Mouse (Mus musculus) kidney, adult 8-10 months (tissue): Measurements from ENCODE around the gene Ppp1r3c.
A peak's percentile ranks its signal among the peaks of the same experiment; 100 is the strongest.
"Not testable (repeated sequence)": the region's sequence is repeated elsewhere in the genome, so short reads cannot be mapped to it uniquely, and the experiment has no call there.

Source experiments
- DNase-seq, 2 experiments: peaks; one replicate each; pipeline ENCODE4 v3.0.0; 2022

Ppp1r3c gene

DNA sequence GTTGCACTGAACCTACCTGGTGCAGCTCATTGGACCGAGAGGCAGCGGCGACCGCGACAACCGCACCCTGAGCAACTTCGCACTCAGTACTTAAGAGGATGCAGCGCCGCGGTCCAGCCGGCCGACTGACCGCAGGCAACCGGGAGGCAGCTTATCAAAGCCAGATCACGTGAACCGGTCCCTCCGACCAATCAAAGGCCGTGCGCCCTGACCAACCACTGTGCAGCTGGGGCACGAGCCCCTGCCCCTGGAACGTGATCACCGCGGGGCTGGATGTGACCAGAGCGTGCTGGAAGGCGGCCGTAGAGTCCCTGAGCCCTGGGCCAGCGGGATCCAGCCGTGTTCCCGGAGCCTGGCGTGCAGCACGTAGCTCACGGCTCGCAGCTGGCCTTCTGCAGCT is at the start of gene Ppp1r3c:
Gene Ppp1r3c (minus strand): TSS at position 117 of the 400 bp plus-strand sequence.
- DNase-seq: peak; percentile 86 to 90

- no peak for DNase-seq
Measured at GRCm38 (mm10) chr19:36783179-36783578, 46.7 kb upstream of the Ppp1r3c start.

GRCm38 (mm10) chr19:36782591-36782990 is 46.1 kb upstream of the Ppp1r3c start:
- no peak for DNase-seq

GRCm38 (mm10) chr19:36781996-36782395 is 45.5 kb upstream of the Ppp1r3c start:
- DNase-seq: no peak

DNA sequence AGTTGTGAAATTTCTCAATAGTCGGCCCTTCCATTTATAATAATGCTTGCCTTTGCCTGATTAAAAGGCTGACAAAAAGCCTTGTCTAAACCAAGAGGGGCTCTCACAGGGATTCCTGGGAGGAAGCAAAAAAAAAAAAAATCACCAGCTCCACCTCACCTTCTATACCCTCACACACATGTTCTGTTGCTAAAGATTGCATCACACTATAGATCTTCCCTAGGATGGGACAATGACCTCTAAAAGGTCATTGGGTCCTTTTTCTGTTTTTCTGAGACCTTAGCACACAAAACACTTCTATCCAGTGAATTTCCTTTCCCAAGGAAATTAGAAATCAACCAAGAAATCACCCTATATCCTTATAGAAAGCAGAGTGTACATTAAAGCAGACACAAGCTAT is 43.9 kb upstream of the Ppp1r3c start:
- no peak for DNase-seq

- no peak for DNase-seq
Measured at GRCm38 (mm10) chr19:36779765-36780164, 43.3 kb upstream of the Ppp1r3c start.

DNA sequence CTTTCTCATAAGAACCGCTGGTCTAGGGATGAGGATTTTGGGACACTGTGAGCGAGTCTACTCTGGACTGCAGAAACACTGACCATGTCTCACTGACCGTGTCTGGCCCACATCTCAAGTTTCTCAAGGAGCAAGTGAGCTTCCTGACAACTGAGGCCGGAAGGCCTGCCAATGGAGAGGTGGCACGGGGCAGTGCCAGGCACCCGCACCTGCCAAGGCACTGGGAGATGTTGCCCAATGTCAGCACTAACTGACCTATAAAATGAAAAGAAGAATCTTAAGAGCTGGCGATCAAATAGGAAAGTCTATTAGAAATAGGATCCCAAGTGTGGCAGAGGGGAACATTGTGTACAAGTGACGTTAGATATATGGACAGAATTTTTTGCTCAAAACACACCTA is 39.1 kb upstream of the Ppp1r3c start:
- no peak for DNase-seq

DNA sequence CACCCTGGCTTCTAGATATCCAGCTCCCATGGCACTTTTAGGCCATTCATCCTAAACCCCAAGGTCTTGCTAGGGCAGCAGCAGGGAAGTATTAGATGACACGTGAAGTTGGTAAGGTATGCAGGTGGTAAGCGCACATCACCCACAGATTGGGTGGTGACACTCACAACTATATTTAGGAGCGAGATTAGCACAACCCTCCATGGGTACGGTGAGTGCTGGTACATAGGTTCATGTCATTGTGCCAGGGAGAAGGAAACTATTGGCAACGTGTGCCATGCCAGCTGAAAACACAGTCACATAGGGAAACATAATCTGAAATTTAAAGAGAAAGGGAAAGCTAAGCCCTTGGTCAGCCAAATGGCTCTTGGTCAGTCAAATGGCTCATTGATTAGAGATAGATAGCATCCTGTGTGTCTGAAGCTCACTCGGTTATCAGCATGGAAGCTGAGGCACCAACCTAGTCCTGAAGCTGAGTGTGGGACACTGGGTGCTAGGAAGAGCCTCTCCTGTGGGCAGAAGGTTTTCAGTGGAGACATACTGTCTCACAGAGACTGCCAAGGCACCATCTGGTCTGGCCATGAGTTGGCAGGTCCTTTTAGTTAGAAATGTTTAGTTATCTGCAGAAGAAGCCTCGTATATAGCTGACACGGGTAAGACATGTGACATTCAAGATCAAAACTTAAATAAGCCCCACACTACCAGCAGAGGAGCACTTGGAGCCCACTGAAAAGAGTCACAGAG is 37.4 kb upstream of the Ppp1r3c start:
- no peak for DNase-seq

GRCm38 (mm10) chr19:36768084-36768483 is 31.6 kb upstream of the Ppp1r3c start:
- no peak for DNase-seq

- no peak for DNase-seq
Measured at GRCm38 (mm10) chr19:36764451-36764850, 28.0 kb upstream of the Ppp1r3c start.

DNA sequence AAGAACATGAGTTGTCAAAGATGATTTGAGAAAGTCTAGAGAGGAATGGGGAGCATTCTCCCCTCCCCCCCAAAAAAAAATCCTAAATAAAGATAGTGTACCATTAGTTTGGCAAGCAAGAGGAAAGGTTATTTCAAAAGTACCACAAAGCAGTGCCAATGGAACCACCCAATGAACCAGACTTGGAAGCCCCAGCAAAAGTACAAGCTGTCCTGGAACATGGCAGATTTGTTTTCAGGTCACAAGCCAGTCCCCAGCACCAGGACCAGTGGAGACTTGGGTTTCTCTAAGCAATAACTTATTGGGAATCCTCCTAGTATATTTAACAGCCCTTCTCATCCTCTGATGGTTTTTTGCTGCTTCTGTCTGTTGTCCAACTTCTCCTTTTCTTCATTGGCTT is 12.5 kb upstream of the Ppp1r3c start:
- DNase-seq: no peak

DNA sequence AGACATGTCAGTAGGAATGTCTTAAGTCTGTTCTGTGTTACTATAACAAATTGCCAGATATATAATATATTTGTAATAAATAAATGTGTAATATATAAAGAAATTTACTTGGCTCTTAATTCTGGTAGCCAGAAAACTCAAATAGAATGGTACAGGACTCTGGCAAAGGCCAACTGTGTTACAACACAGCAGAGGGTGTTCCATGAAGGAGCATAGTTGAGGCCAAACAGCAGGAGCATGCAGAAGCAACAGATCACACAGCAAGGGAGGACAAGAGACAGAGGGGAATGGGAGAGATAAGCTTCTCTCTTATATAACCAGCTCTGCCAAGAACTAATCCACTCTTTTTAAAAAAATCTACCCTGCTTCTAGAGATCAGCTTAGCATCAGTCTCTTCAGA is 5.9 kb upstream of the Ppp1r3c start:
- DNase-seq: no peak

GRCm38 (mm10) chr19:36739566-36740211 is 3.2 kb upstream of the Ppp1r3c start:
- DNase-seq: no peak

DNA sequence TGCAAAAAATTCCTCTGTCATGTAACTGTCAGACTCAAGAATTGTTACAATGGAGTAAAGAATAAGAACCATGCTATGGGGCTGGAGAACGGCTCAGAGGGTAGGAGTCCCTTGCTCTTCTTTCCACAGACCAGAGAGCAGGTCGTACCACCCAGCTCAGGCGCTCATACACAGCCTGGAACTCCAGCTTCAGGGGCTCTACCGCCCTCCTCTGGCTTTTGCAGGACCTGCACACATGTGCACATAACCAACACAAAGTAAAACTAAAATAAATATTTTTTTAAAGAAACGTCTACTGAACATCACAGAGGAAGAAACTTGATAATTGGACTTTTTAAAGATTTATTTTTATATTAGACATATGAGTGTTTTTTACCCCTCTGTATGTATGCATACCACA is 1.6 kb upstream of the Ppp1r3c start:
- DNase-seq: no peak

DNA sequence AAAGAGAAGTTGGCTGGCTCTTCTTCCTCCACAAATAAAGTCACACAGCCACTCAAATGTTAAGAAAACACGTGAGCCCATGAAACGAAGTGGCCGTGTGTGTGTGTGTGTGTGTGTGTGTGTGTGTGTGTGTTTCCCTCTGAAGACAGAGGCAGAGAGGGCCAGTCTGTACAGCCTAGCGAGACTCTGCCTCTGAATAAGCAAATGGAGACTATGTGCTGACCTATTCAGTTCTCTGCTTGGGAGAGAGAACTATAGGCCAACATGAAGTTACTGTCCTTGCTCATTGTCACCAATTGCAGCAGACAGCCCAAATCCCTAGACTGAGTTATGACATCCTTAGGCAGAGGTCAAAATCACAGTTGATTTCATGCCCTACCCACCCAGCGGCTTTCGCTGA is 634 bp upstream of the Ppp1r3c start:
- DNase-seq: no peak

GRCm38 (mm10) chr19:36734308-36735038 is 2.0 kb downstream of the Ppp1r3c start:
- no peak for DNase-seq

- no peak for DNase-seq
Measured at GRCm38 (mm10) chr19:36733191-36733943, 3.1 kb downstream of the Ppp1r3c start.

GRCm38 (mm10) chr19:36731310-36731709 is 5.1 kb downstream of the Ppp1r3c start:
- no peak for DNase-seq

GRCm38 (mm10) chr19:36730414-36730813 is 6.0 kb downstream of the Ppp1r3c start:
- not testable (repeated sequence) for DNase-seq

DNA sequence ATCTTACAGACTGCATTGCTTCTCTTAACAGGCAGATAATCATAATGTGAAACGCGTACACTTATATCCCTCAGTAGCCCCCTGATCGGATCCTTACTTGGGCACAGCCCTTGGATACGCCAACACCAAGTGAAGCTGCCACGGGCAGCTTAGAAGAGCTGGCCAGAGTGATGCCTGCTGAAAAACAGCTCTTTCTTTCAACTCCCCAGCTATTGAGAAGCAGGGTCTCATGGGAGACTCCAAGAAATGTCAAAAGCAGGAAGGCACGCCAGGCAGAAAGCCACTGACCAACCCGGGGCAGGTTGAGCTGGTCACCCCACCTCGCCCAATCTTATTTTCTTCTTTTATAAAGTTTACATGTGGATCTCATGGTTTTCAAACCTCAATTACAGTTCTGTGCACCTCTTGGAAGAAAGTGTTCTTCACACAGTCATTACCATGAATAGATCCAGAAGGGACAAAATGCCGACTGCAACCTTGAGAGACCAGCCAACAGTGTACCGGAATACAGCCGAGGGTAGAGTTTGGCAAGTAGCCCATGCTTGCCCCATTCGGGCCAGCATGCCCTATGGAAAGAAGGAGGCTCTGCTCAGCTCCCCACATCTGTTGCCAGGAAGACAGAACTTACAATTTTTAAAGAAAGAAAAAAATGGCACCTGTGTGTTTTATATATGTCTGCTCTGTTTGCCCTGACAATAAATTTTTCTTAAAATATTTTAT is 7.6 kb downstream of the Ppp1r3c start:
- DNase-seq: no peak

- DNase-seq: no peak
Measured at GRCm38 (mm10) chr19:36724970-36725369, 11.5 kb downstream of the Ppp1r3c start.

DNA sequence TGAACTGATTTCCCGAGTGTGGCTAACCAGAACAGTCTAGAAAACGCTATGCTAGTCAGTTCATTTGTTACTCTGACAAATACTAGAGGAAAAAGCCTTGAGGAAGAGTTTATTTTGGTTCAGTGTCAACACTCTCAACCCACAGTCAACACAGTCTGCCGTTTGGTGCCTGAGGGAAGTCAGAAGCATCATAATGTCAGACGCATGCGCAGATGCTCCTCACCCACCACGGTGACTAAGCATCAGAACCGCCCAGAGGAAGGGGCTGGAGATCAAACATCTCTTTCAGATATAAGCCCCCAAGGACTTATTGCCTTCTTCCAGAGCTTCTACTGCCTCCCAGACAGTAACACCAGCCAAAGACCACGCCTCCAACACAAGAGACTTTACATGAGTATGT is 15.3 kb downstream of the Ppp1r3c start:
- no peak for DNase-seq
